Mouse (Mus musculus): ENCODE results near the gene Cd55. TPM values are rescaled to one million over a fixed set of nuclear protein-coding genes. Genes with fewer than 3 reads are reported as not detected.

The Cd55 gene
- polyA plus RNA-seq (2014; fragmentation: Nextera tagmentation; extraction: Ambion mirVana): 30.1 and 31.9 TPM in 2 replicates

DNA sequence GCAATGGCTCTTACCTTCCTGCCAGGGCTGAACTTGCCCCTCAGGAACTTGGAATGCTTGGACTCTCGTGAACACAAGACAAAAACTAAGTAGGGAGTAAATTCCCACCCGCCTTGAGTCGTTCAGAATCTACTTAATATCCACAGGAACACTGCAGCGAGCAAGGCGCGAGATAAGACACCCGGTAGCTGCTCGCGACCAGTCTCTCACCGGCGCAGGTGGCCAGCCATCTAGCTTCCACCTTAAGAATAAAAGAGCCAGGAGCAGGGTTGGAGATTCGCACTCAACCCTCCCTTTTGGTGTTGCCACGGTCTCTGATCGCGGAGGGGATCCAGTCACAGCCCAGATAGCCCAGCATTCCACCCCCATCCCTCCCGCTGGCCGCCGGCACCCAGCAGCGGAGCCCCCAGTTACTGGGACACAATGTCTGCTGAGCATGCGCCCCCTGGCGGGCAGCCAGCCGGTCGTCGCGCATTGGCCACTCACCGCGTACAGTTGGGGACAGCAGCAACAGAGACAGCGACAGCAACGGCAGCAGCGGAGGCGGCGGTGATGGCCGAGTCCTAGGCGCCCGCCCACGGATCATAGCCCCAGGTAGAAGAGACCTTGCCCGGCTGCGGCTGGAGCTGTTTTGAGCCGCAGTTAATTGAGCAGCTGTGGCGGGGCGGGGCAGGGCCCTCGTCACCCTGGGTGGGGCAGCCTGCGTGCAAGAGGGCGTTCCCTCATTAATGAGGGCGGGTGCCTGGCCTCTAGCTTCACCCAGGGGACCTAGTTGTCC is at the start of gene Cd55:
Gene Cd55 (minus strand): TSS at position 661 of the 778 bp plus-strand sequence.
- Histone ChIP-seq H3K4me1 (replicated peaks; ENCODE audit: control insufficient read depth, insufficient read depth, low read length) (peaks cover 7% of the 10 kb centered on the region; the same call in 1 of the 2 replicates), H3K36me3 (ENCODE audit: control insufficient read depth, insufficient read depth, low read length) (no peaks in the 10 kb centered on the region), H3K27me3 (replicated peaks; ENCODE audit: control insufficient read depth, insufficient read depth, low read length) (no peaks in the 10 kb centered on the region), H3K9ac (ENCODE audit: low read depth, low read length) (peak within 1 kb of the TSS; percentile 82), H3K4me3 (ENCODE audit: low read depth, low read length) (peak within 1 kb of the TSS; percentile 75), H3K27ac (ENCODE audit: low read depth, low read length) (peak within 1 kb of the TSS; percentile 77), H3K9me3 (ENCODE audit: control insufficient read depth, low read length) (no peaks in the 10 kb centered on the region), H3K4me2 (peak within 1 kb of the TSS; percentile 88)
- ATAC-seq (replicated peaks; ENCODE audit: low FRiP score) (peak; percentile 95), DNase-seq (ENCODE audit: low spot score) (peak; percentile 92)
- under 1% methylated on average over 45 of the region's 45 CpGs for WGBS

- Histone ChIP-seq H3K4me2 (no peak overlapping the region), H3K4me3 (ENCODE audit: low read depth, low read length) (no peak overlapping the region), H3K9me3 (ENCODE audit: control insufficient read depth, low read length) (no peaks in the 10 kb centered on the region), H3K27ac (ENCODE audit: low read depth, low read length) (no peak overlapping the region), H3K4me1 (replicated peaks; ENCODE audit: control insufficient read depth, insufficient read depth, low read length) (peaks cover 5% of the 10 kb centered on the region), H3K9ac (ENCODE audit: low read depth, low read length) (no peak overlapping the region), H3K36me3 (ENCODE audit: control insufficient read depth, insufficient read depth, low read length) (no peaks in the 10 kb centered on the region), H3K27me3 (replicated peaks; ENCODE audit: control insufficient read depth, insufficient read depth, low read length) (no peaks in the 10 kb centered on the region)
- DNase-seq (ENCODE audit: low spot score): no peak
- 78% methylated on average over 3 of the region's 3 CpGs for WGBS
- no peak for ATAC-seq (replicated peaks; ENCODE audit: low FRiP score)
Observed at GRCm38 (mm10) chr1:130511823-130512370, 49.4 kb upstream of the Cd55 start.

- ATAC-seq (replicated peaks; ENCODE audit: low FRiP score): 0 out of 2 replicates have a peak, but pooled peaks have one; percentile 8
- H3K36me3 ChIP-seq (ENCODE audit: control insufficient read depth, insufficient read depth, low read length): no peaks in the 10 kb centered on the region
- 53% methylated on average over 2 of the region's 2 CpGs for WGBS
- H3K27ac ChIP-seq (ENCODE audit: low read depth, low read length): 0 out of 2 replicates have a peak overlapping the region, but pooled peaks have one; percentile 3
- no peak overlapping the region for H3K4me3 ChIP-seq (ENCODE audit: low read depth, low read length)
- no peak overlapping the region for H3K4me2 ChIP-seq
- H3K9ac ChIP-seq (ENCODE audit: low read depth, low read length): no peak overlapping the region
- no peak for DNase-seq (ENCODE audit: low spot score)
- peaks cover 3% of the 10 kb centered on the region; the same call in 1 of the 2 replicates for H3K4me1 ChIP-seq (replicated peaks; ENCODE audit: control insufficient read depth, insufficient read depth, low read length)
- no peaks in the 10 kb centered on the region for H3K9me3 ChIP-seq (ENCODE audit: control insufficient read depth, low read length)
- H3K27me3 ChIP-seq (replicated peaks; ENCODE audit: control insufficient read depth, insufficient read depth, low read length): no peaks in the 10 kb centered on the region
Observed at GRCm38 (mm10) chr1:130508957-130509350, 46.4 kb upstream of the Cd55 start.

- Histone ChIP-seq H3K27me3 (replicated peaks; ENCODE audit: control insufficient read depth, insufficient read depth, low read length) (no peaks in the 10 kb centered on the region), H3K4me3 (ENCODE audit: low read depth, low read length) (no peak overlapping the region), H3K9me3 (ENCODE audit: control insufficient read depth, low read length) (no peaks in the 10 kb centered on the region), H3K4me2 (no peak overlapping the region; the same call in 1 of the 2 replicates), H3K27ac (ENCODE audit: low read depth, low read length) (peak overlapping the region; percentile 52; the same call in 1 of the 2 replicates), H3K36me3 (ENCODE audit: control insufficient read depth, insufficient read depth, low read length) (no peaks in the 10 kb centered on the region), H3K9ac (ENCODE audit: low read depth, low read length) (no peak overlapping the region), H3K4me1 (replicated peaks; ENCODE audit: control insufficient read depth, insufficient read depth, low read length) (peaks cover 3% of the 10 kb centered on the region; the same call in 1 of the 2 replicates)
- ATAC-seq (replicated peaks; ENCODE audit: low FRiP score) (peak; percentile 78), DNase-seq (ENCODE audit: low spot score) (no peak)
- WGBS: 46% methylated on average over 6 of the region's 6 CpGs
Observed at GRCm38 (mm10) chr1:130508030-130508956, 45.7 kb upstream of the Cd55 start.

- H3K27me3 ChIP-seq (replicated peaks; ENCODE audit: control insufficient read depth, insufficient read depth, low read length): no peaks in the 10 kb centered on the region
- H3K4me1 ChIP-seq (replicated peaks; ENCODE audit: control insufficient read depth, insufficient read depth, low read length): peaks cover 3% of the 10 kb centered on the region; the same call in 1 of the 2 replicates
- no peak overlapping the region for H3K9ac ChIP-seq (ENCODE audit: low read depth, low read length)
- H3K27ac ChIP-seq (ENCODE audit: low read depth, low read length): no peak overlapping the region
- WGBS: 72% methylated on average over 2 of the region's 2 CpGs
- no peaks in the 10 kb centered on the region for H3K9me3 ChIP-seq (ENCODE audit: control insufficient read depth, low read length)
- no peak overlapping the region for H3K4me3 ChIP-seq (ENCODE audit: low read depth, low read length)
- DNase-seq (ENCODE audit: low spot score): no peak
- no peaks in the 10 kb centered on the region for H3K36me3 ChIP-seq (ENCODE audit: control insufficient read depth, insufficient read depth, low read length)
- ATAC-seq (replicated peaks; ENCODE audit: low FRiP score): no peak
- H3K4me2 ChIP-seq: no peak overlapping the region
Observed at GRCm38 (mm10) chr1:130507408-130507807, 44.9 kb upstream of the Cd55 start.

- Histone ChIP-seq H3K4me1 (replicated peaks; ENCODE audit: control insufficient read depth, insufficient read depth, low read length) (no peaks in the 10 kb centered on the region), H3K27ac (ENCODE audit: low read depth, low read length) (no peak overlapping the region), H3K4me3 (ENCODE audit: low read depth, low read length) (no peak overlapping the region), H3K27me3 (replicated peaks; ENCODE audit: control insufficient read depth, insufficient read depth, low read length) (no peaks in the 10 kb centered on the region), H3K9me3 (ENCODE audit: control insufficient read depth, low read length) (no peaks in the 10 kb centered on the region), H3K9ac (ENCODE audit: low read depth, low read length) (no peak overlapping the region), H3K36me3 (ENCODE audit: control insufficient read depth, insufficient read depth, low read length) (no peaks in the 10 kb centered on the region), H3K4me2 (no peak overlapping the region)
- 72% methylated on average over 2 of the region's 2 CpGs for WGBS
- no peak for ATAC-seq (replicated peaks; ENCODE audit: low FRiP score)
- DNase-seq (ENCODE audit: low spot score): no peak
Observed at GRCm38 (mm10) chr1:130499962-130500361, 37.4 kb upstream of the Cd55 start.

DNA sequence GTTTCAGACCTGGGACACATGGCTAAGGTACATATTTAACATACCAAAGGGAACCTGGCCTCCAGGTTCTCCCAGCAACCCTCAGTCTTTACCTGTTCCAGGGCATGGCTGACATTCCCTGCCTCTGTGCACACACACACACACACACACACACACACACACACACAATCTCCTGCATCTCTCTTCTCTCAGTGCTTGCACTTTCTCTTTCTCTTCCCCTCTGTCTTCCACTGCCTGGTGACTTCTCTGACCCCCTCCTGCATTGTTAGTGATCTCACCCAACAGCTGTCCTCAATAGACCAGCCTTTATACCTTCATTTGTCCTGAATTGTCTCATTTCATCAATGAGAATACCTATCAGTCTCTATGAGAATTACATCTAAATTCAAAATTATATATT is 35.8 kb upstream of the Cd55 start:
- H3K27me3 ChIP-seq (replicated peaks; ENCODE audit: control insufficient read depth, insufficient read depth, low read length): no peaks in the 10 kb centered on the region
- DNase-seq (ENCODE audit: low spot score): no peak
- ATAC-seq (replicated peaks; ENCODE audit: low FRiP score): no peak
- no peak overlapping the region for H3K9ac ChIP-seq (ENCODE audit: low read depth, low read length)
- H3K4me1 ChIP-seq (replicated peaks; ENCODE audit: control insufficient read depth, insufficient read depth, low read length): no peaks in the 10 kb centered on the region
- H3K27ac ChIP-seq (ENCODE audit: low read depth, low read length): no peak overlapping the region
- no peaks in the 10 kb centered on the region for H3K9me3 ChIP-seq (ENCODE audit: control insufficient read depth, low read length)
- H3K4me2 ChIP-seq: no peak overlapping the region
- H3K4me3 ChIP-seq (ENCODE audit: low read depth, low read length): no peak overlapping the region
- no peaks in the 10 kb centered on the region for H3K36me3 ChIP-seq (ENCODE audit: control insufficient read depth, insufficient read depth, low read length)

GRCm38 (mm10) chr1:130486816-130487545 is 24.4 kb upstream of the Cd55 start:
- Histone ChIP-seq H3K4me2 (no peak overlapping the region), H3K36me3 (ENCODE audit: control insufficient read depth, insufficient read depth, low read length) (no peaks in the 10 kb centered on the region), H3K9me3 (ENCODE audit: control insufficient read depth, low read length) (no peaks in the 10 kb centered on the region), H3K9ac (ENCODE audit: low read depth, low read length) (no peak overlapping the region), H3K4me3 (ENCODE audit: low read depth, low read length) (no peak overlapping the region), H3K4me1 (replicated peaks; ENCODE audit: control insufficient read depth, insufficient read depth, low read length) (no peaks in the 10 kb centered on the region), H3K27me3 (replicated peaks; ENCODE audit: control insufficient read depth, insufficient read depth, low read length) (no peaks in the 10 kb centered on the region), H3K27ac (ENCODE audit: low read depth, low read length) (no peak overlapping the region)
- DNase-seq (ENCODE audit: low spot score) (no peak), ATAC-seq (replicated peaks; ENCODE audit: low FRiP score) (no peak)
- 50% methylated on average over 10 of the region's 10 CpGs for WGBS
